Mouse (Mus musculus): ENCODE data around the gene Myh9.

Myh9 gene

GRCm38 (mm10) chr15:77831138-77831579 is 10.8 kb downstream of the Myh9 start:
- in situ Hi-C loops (cut with MboI, MseI) = loop anchor here in 1 of 2 experiments (25.0 kb wide), 1 partner anchor 1069 kb away; no protein-coding TSS in a partner anchor

DNA sequence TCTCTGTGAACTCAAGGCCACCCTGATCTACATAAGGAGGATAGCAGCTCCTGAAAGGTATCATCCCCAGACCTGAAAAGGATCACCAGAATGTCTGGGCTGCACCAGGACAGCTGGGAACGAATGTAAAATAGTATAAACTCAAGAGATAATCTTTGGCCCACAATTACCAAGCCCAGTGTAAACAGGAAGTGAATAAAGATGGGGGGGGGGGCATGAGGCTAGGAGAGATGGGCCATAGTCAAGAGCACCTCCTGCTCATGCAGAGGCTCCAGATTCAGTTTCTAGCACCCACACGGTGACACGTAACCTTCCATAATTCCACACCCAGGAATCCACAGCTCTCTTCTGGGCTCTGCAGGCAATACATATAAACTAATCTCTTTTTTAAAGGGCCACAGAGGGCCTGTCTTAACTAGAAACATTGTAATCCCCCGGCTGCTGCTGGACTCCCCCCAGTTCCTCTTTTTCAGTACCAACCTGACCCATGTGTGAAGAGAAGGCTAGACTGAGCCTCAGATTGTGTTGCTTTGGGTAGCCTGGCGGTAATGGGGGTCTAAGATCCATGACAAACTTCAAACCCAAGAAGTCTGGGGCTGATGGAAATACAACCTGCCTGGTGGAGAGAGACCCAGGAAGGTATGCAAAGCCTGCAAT is 11.4 kb downstream of the Myh9 start:
- in situ Hi-C loops (cut with MboI, MseI) = loop anchor here in 1 of 2 experiments (25.0 kb wide), 1 partner anchor 1068 kb away; no protein-coding TSS in a partner anchor

DNA sequence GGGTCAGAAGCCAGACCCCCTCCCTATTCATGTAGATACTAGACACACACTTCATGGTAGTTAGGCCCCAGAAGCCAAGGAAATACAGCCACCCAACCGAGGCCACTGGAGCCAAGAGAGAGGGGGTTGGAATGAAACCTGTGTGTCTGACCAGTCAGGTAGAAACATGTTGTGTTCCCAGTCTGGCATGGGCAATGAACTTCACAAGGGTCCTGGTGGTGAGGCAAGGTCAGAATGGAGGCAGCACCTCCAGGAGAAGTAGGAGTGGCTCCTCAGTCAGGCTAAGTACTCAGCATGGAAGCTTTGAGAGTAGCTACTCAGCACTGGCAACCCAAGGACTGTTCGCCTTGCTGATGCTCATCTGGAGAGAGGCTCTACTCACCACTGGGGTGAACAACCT is 12.4 kb downstream of the Myh9 start:
- in situ Hi-C loops (cut with MboI, MseI) = loop anchor here in 1 of 2 experiments (25.0 kb wide), 1 partner anchor 1067 kb away; no protein-coding TSS in a partner anchor

- in situ Hi-C loops (cut with MboI, MseI) = loop anchor here in 1 of 2 experiments (25.0 kb wide), 1 partner anchor 1067 kb away; no protein-coding TSS in a partner anchor
Measured at GRCm38 (mm10) chr15:77828910-77829309, 13.1 kb downstream of the Myh9 start.

GRCm38 (mm10) chr15:77828242-77828641 is 13.7 kb downstream of the Myh9 start:
- in situ Hi-C loops (cut with MboI, MseI) = loop anchor here in 1 of 2 experiments (25.0 kb wide), 1 partner anchor 1066 kb away; no protein-coding TSS in a partner anchor

DNA sequence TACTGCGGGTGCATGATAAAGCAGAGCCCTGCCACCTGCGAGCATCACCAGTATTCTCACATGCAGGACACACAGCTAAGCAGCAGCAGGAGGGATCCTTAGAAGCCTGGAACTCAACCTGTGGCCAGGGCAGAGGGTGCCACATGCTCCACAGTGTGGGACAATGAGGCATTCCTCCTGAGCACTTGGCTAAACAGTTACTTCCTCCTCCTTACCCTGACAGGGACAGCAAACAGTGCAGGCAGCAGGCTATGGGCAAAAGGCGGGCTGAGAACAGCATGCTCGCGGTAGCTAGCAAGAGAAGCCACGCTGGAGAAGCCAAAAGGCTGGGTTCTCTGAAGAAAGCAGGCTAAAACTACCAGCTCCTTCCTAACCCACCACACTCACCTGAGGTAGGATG is 14.2 kb downstream of the Myh9 start:
- in situ Hi-C loops (cut with MboI, MseI) = loop anchor here in 1 of 2 experiments (25.0 kb wide), 1 partner anchor 1065 kb away; no protein-coding TSS in a partner anchor

DNA sequence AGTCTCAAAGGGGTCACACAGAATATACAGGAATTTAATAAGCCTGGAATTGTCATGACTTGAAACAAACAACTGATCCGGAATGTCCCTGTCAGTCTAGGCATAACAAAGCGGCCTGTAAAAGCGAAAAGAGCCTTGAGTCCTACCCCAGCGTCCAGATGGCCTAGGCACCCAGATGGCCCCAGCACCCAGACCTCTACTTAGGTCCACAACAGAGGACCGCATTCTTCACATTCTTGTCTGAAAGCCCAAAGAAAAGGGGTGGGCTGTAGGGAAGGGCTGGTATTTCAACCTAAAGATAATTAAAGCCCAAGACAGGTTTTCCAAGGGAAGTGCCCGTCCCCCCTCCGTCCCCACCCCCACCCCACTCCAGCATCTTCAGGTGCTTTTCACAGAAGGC is 14.6 kb downstream of the Myh9 start:
- in situ Hi-C loops (cut with MboI, MseI) = loop anchor here in 1 of 2 experiments (25.0 kb wide), 1 partner anchor 1065 kb away; no protein-coding TSS in a partner anchor

DNA sequence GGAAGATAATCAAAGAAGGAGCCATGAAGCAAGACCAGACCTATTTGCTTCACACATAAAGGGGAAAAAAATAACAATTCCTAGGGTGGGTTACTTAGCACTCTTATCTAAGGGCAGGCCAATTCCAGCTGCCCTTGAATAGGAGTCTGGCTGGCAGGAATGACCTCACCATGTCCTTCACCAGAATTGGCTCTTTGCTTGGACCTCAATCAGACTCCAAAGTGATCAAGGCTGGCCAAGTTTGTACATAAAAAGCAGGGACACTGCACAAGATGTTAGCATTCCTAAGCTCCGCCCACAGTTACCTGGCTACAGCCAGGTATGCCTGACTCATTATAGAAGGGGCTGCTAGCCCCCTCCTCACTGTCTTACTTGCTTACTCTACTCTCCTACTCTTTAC is 16.6 kb downstream of the Myh9 start:
- in situ Hi-C loops (cut with MboI, MseI) = loop anchor here in 1 of 2 experiments (25.0 kb wide), 1 partner anchor 1063 kb away; no protein-coding TSS in a partner anchor

- in situ Hi-C loops (cut with MboI, MseI) = loop anchor here (25.0 kb wide), 5 partner anchors 763 to 1863 kb away; partner anchors contain the start of genes Cyth4 (in 2 of the 2), Gm35339 (in 1 of the 2), Gtpbp1 (in 1 of the 2) and Josd1 (in 1 of the 2)
Measured at GRCm38 (mm10) chr15:77824321-77824720, 17.7 kb downstream of the Myh9 start.

DNA sequence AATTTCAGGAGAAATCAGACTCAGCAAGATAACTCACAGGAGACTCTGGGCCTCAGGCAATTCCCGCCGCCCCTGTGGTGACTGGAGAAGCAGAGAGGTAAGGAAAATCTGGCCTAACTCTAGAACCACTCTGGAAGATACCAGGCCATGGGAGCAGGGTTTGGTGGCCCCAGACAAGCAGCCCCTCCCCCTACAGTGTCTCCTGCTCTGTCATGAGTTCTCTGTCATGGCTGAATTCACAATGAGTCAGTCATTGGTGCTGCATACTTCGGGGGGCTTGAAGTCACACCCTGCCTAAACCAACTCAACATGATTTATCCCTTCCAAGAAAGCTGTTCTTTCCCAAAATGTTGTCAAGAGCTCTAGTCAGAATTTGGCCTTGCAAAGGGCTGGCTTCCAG is 18.3 kb downstream of the Myh9 start:
- in situ Hi-C loops (cut with MboI, MseI) = loop anchor here (25.0 kb wide), 5 partner anchors 764 to 1864 kb away; partner anchors contain the start of genes Cyth4 (in 2 of the 2), Gm35339 (in 1 of the 2), Gtpbp1 (in 1 of the 2) and Josd1 (in 1 of the 2)

DNA sequence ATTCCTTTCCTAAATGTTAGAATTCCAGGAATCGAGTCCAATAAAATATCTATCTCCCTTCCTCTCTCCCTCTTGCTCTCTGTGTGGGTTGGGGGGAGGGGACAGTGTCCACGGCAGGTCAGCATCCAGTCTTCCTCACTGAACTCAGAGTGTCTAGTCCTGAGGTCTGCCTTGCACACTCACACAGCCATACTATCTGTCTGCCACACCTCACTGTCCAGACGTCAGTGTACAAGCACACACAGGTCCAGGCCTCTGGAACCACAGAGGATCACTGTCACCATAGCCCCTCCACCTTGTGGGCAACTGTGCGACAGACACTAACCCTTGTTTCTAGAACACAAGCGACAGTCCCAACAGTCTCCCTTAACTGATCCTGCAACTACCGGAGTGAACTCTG is 18.8 kb downstream of the Myh9 start:
- in situ Hi-C loops (cut with MboI, MseI) = loop anchor here (25.0 kb wide), 5 partner anchors 764 to 1864 kb away; partner anchors contain the start of genes Cyth4 (in 2 of the 2), Gm35339 (in 1 of the 2), Gtpbp1 (in 1 of the 2) and Josd1 (in 1 of the 2)

GRCm38 (mm10) chr15:77822671-77823070 is 19.3 kb downstream of the Myh9 start:
- in situ Hi-C loops (cut with MboI, MseI) = loop anchor here (25.0 kb wide), 5 partner anchors 765 to 1865 kb away; partner anchors contain the start of genes Cyth4 (in 2 of the 2), Gm35339 (in 1 of the 2), Gtpbp1 (in 1 of the 2) and Josd1 (in 1 of the 2)

DNA sequence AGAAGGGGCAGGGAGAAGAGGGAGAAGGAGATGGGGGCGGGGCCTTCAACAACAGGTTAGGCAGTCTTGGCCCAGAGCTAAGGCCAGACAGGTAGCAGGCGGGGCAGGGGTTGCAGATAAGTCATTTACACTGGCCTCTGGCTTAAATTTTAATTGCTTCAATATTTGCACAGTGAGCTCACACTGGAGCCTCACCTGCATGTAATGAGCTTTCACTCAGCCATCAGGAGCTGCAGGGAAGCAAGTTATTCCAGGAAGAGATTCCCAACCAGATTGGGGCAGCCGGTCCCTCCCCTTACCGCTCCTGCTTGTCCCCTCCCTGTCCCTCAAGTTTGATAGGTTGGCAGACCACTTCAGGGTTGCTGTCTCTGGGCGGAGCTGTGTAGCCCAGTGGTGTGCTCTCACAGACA is 19.9 kb downstream of the Myh9 start:
- in situ Hi-C loops (cut with MboI, MseI) = loop anchor here (25.0 kb wide), 5 partner anchors 765 to 1865 kb away; partner anchors contain the start of genes Cyth4 (in 2 of the 2), Gm35339 (in 1 of the 2), Gtpbp1 (in 1 of the 2) and Josd1 (in 1 of the 2)

- in situ Hi-C loops (cut with MboI, MseI) = loop anchor here (25.0 kb wide), 5 partner anchors 766 to 1866 kb away; partner anchors contain the start of genes Cyth4 (in 2 of the 2), Gm35339 (in 1 of the 2), Gtpbp1 (in 1 of the 2) and Josd1 (in 1 of the 2)
Measured at GRCm38 (mm10) chr15:77821424-77821823, 20.6 kb downstream of the Myh9 start.

DNA sequence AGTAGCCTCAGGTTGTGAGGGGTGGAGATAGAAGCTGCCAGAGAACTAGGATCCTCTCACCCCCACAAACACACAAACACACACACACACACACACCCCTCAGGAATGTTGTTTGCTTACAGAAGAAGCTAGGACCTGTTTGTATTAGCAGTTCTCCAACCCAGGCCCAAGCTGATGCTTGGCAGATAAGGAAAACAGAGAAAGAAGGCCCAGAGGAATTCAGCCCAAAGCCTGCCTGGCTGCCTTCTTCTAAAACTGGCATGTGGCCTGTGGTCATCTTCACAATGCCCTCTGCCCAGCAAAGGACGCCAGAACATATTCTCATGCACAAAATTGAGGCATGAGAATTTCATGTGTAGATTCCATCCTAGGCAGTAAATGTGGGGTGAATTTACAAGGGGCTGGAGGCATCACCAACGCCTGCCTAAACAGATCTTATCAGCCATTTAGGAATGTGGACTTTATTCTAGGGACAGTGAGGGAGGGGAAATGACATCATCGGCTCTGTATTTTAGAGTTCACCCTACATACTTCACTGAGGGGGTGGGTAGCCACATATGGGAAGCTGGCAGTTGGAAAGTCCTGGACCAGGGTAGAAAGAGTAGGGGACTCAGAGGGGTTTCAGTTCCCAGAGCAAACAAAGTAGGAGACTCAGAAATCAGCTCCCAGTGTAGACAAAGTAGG is 21.4 kb downstream of the Myh9 start:
- in situ Hi-C loops (cut with MboI, MseI) = loop anchor here (25.0 kb wide), 5 partner anchors 767 to 1867 kb away; partner anchors contain the start of genes Cyth4 (in 2 of the 2), Gm35339 (in 1 of the 2), Gtpbp1 (in 1 of the 2) and Josd1 (in 1 of the 2)

- in situ Hi-C loops (cut with MboI, MseI) = loop anchor here (25.0 kb wide), 5 partner anchors 767 to 1867 kb away; partner anchors contain the start of genes Cyth4 (in 2 of the 2), Gm35339 (in 1 of the 2), Gtpbp1 (in 1 of the 2) and Josd1 (in 1 of the 2)
Measured at GRCm38 (mm10) chr15:77819894-77820387, 22.0 kb downstream of the Myh9 start.

DNA sequence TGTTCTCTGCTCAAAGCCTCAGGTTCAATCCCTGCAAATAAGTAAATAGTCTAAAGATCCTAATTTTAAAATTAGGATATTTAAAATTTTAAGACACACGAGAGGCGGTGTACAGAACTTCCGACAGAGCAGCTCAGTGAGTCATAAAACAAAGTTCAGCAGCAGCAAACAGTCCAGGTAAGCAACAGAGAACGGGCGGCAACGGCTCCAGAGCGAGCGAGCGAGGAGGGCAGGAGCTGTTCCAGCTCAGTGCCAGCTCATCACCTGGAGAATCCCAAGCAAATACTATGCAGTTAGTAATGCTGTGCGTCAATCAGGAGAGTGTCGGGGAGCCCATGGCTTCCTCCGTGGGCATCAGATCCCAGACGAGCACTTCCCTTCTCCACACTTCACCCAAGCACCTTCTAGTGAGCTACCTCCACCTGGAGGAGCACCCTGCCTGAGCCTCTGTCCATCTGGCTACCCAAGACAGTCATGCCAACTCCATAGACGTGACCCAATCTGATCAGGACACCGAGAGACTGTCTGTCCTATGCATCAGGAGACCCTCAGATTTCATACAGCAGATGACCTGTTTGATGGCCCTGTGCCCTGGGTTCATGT is 23.3 kb downstream of the Myh9 start:
- in situ Hi-C loops (cut with MboI, MseI) = loop anchor here (25.0 kb wide), 5 partner anchors 769 to 1869 kb away; partner anchors contain the start of genes Cyth4 (in 2 of the 2), Gm35339 (in 1 of the 2), Gtpbp1 (in 1 of the 2) and Josd1 (in 1 of the 2)

GRCm38 (mm10) chr15:77817417-77817816 is 24.6 kb downstream of the Myh9 start:
- in situ Hi-C loops (cut with MboI, MseI) = loop anchor here (25.0 kb wide), 5 partner anchors 770 to 1870 kb away; partner anchors contain the start of genes Cyth4 (in 2 of the 2), Gm35339 (in 1 of the 2), Gtpbp1 (in 1 of the 2) and Josd1 (in 1 of the 2)

DNA sequence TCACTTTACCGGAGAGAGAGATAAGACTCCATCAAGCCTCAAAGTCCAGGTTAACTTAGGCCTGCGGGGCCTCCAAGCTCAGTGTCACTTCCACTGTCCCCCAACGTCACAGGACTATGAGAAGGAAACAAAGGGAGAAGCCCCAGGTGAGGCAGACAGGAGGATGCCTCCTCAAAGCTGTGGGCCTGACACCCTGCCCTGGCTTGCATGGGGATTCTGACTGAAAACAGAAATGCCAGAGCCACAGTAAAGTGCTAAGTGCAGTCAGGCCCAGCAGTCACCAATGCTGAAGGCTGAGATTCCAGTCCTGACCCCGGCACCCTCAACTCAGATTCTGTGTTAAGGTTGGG is 25.4 kb downstream of the Myh9 start:
- in situ Hi-C loops (cut with MboI, MseI) = loop anchor here (25.0 kb wide), 5 partner anchors 771 to 1871 kb away; partner anchors contain the start of genes Cyth4 (in 2 of the 2), Gm35339 (in 1 of the 2), Gtpbp1 (in 1 of the 2) and Josd1 (in 1 of the 2)

Measured in T-helper 17 cell (primary cell).